Mouse (Mus musculus): ENCODE data around the gene Slc39a5.
A peak's percentile ranks its signal among the peaks of the same experiment; 100 is the strongest.

Slc39a5 gene

GRCm38 (mm10) chr10:128401056-128401455 is at the start of gene Slc39a5:
Gene Slc39a5 (minus strand): TSS chr10:128401229.
- no peak for DNase-seq

GRCm38 (mm10) chr10:128445407-128445806 is 44.4 kb upstream of the Slc39a5 start:
- no peak for DNase-seq

- DNase-seq = no peak
These were observed 43.3 kb upstream of the Slc39a5 start for GRCm38 (mm10) chr10:128444354-128444753.

- no peak for DNase-seq
These were observed 41.7 kb upstream of the Slc39a5 start for GRCm38 (mm10) chr10:128442718-128443117.

GRCm38 (mm10) chr10:128441324-128442119 is 40.5 kb upstream of the Slc39a5 start:
- DNase-seq = no peak

- DNase-seq = peak; percentile 50
These were observed 39.4 kb upstream of the Slc39a5 start for GRCm38 (mm10) chr10:128440407-128440806.

GRCm38 (mm10) chr10:128438675-128439279 is 37.7 kb upstream of the Slc39a5 start:
- peak; percentile 31 for DNase-seq

- DNase-seq = peak; percentile 30
These were observed 35.3 kb upstream of the Slc39a5 start for GRCm38 (mm10) chr10:128436376-128436775.

- no peak for DNase-seq
These were observed 34.8 kb upstream of the Slc39a5 start for GRCm38 (mm10) chr10:128435873-128436272.

GRCm38 (mm10) chr10:128435186-128435823 is 34.3 kb upstream of the Slc39a5 start:
- peak; percentile 15 for DNase-seq

GRCm38 (mm10) chr10:128434681-128435080 is 33.7 kb upstream of the Slc39a5 start:
- DNase-seq = peak; percentile 67

- no peak for DNase-seq
These were observed 32.4 kb upstream of the Slc39a5 start for GRCm38 (mm10) chr10:128433417-128433816.

GRCm38 (mm10) chr10:128429454-128429853 is 28.4 kb upstream of the Slc39a5 start:
- DNase-seq = no peak

- no peak for DNase-seq
These were observed 28.0 kb upstream of the Slc39a5 start for GRCm38 (mm10) chr10:128429052-128429451.

GRCm38 (mm10) chr10:128425260-128425659 is 24.2 kb upstream of the Slc39a5 start:
- DNase-seq = no peak

GRCm38 (mm10) chr10:128424604-128425003 is 23.6 kb upstream of the Slc39a5 start:
- peak; percentile 54 for DNase-seq

- no peak for DNase-seq
These were observed 21.4 kb upstream of the Slc39a5 start for GRCm38 (mm10) chr10:128422426-128422825.

- no peak for DNase-seq
These were observed 13.8 kb upstream of the Slc39a5 start for GRCm38 (mm10) chr10:128414848-128415247.

- no peak for DNase-seq
These were observed 12.0 kb upstream of the Slc39a5 start for GRCm38 (mm10) chr10:128413076-128413475.

GRCm38 (mm10) chr10:128412558-128412957 is 11.5 kb upstream of the Slc39a5 start:
- DNase-seq = no peak

GRCm38 (mm10) chr10:128412055-128412381 is 11.0 kb upstream of the Slc39a5 start:
- DNase-seq = peak; percentile 29

GRCm38 (mm10) chr10:128411211-128412054 is 10.4 kb upstream of the Slc39a5 start, which contains the start of the genes Nabp2 and Rnf41:
Gene Nabp2 (minus strand): TSS chr10:128411492.
Gene Rnf41 (plus strand): TSS chr10:128411657.
- peak; percentile 98 for DNase-seq

- peak; percentile 25 for DNase-seq
These were observed 9.5 kb upstream of the Slc39a5 start for GRCm38 (mm10) chr10:128410560-128410845.
